Mouse (Mus musculus): Measurements from ENCODE around the gene Pdlim4. TPM values are rescaled to one million over a fixed set of nuclear protein-coding genes. Genes with fewer than 3 reads are reported as not detected.

Pdlim4 gene
- polyA plus RNA-seq (2017; shearing (Covaris generic)) = 4.2 TPM

DNA sequence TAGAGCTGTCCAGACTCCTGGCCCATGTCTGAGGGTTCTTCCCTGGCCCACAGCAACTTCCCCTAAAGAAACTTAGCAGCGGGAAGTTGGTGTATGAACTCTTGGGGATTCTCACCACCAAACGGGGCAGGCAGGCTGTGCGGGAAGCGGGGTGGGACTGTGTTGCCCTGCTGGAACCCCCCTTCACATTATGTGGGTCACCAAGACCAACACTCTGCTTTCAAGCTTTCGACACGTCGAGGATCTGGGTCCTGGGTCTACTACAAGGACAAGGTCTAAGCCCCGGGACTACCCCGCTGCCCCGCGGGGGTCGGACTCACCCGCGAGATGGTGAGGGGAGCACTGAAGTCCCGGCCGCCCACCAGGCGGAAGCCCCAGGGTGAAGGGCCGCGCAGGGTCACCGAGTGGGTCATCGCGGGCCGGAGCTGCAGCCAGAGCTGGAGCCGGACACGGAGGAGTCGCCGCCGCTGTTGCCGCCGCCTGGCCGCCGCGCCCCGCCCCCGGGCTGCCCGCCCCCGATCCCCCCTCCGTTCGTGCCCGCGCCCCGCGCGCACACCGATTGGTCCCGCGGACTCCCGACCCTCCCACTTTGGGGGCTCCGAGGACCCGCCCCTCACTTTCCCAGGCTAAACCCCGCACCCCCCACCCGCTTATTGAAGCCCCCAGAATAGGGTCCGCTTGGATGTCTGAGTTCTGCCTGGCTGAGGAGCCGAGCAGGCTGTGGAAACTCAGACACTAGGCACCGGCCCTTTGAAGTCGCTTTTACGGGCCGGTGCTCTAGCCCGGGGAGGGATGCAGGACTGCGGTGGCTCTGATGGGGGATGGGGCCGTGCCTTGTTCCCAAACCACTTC lies at the start of gene Pdlim4:
Gene Pdlim4, minus strand, starts transcription at position 495 of the 852 bp plus-strand sequence.

DNA sequence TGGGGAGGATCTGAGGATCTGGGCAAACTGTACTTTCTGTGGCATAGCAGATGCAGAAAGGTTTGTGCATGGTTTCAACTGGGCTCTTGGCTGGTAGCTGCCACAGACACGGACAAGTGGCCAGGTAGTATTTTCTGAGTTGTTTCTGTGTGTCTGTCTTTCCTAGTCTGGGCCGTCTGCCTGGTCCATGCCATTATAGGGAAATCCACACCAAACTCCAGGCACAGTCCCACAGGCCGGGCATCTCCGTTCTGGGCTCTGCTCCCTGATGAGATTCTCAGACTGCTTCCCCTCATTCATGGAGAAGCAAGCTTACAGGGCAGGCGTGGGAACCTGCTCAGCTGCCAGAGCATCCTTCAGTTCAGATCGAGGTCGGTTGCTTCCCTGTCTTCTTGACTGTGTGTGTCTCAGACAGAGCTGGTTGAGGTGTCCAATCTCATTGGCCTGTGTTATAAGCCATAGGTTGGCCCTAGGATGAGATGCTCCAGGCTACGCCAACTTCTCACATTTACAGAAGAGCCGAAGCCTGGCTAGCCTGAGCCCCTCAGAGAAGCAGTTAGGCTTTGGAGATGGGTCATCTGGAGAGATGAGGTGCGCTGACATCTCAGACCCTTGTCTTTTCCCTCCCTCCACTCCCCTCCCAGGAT lies 31.4 kb upstream of the Pdlim4 start, which contains the start of gene P4ha2:
Gene P4ha2, plus strand, starts transcription at position 51 of the 647 bp plus-strand sequence.

DNA sequence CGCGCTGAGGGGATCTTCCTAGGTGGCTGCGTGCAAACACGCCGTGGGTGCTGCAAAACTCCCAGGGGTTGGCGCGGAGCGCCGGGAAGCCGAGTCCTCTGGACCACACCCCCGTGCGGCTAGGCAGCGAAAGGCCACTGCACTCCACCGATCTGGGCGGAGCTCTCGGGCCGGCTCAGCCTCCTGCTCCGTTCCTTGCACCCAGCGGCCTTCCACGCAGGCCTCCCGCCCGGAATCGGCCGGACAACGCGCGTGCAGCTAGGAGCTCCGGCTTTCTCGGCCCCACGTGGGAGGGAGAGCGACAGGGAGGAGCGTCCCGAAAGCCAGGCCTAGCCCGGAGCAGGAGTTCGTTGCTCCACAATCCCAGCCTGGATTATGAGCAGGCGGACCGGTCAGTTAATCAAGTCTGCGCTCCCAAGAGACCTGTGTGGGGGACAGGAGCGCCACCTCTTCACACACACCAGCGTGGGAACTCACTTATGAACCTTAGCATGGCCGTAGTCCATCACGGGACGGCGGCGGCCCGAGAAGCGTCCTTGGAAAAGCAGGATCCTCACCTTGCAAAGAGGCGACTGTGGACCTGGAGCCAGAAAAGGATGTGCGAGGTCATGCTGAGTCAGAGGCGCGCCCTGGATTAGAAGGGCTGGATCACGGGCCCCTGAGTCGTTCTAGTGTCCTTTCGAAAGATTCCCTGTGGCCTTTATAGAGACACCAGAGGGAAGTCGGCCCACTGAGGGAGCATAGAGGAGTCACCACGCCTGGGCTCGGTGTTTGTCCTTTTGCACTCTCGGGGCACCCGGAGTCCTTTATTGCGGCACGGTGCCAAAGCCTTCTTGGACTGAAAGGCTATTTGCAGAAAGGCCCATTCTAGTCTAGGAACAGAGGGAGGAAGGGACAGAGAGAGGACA lies 40.5 kb downstream of the Pdlim4 start, which contains the start of gene Slc22a4:
Gene Slc22a4, minus strand, starts transcription at position 47 of the 908 bp plus-strand sequence.

Other genes starting within 250 kb of the Pdlim4 start
- 34.9 TPM for gene Gm12216, start 209.8 kb downstream of the Pdlim4 start, polyA plus RNA-seq (2017; shearing (Covaris generic))
- gene Slc22a5, start 177.4 kb downstream of the Pdlim4 start, polyA plus RNA-seq (2017; shearing (Covaris generic)) = 41.1 TPM
- 0.51 TPM for gene Slc22a21, start 88.7 kb downstream of the Pdlim4 start, polyA plus RNA-seq (2017; shearing (Covaris generic))
- gene Slc22a4, start 40.9 kb downstream of the Pdlim4 start, polyA plus RNA-seq (2017; shearing (Covaris generic)) = 0.55 TPM
- 0.16 TPM for gene P4ha2, start 31.1 kb upstream of the Pdlim4 start, polyA plus RNA-seq (2017; shearing (Covaris generic))
- not detected for gene Csf2, start 180.7 kb upstream of the Pdlim4 start, polyA plus RNA-seq (2017; shearing (Covaris generic))
- not detected for gene Il3, start 198.3 kb upstream of the Pdlim4 start, polyA plus RNA-seq (2017; shearing (Covaris generic))
- not detected for gene Acsl6, start 234.8 kb upstream of the Pdlim4 start, polyA plus RNA-seq (2017; shearing (Covaris generic))